Mouse (Mus musculus) megakaryocyte, embryonic 14.5 days (primary cell): ENCODE measurements around the gene Gpr146.

ENCODE experiments used
- FLI1 ChIP-seq: IDR thresholded peaks from 2 replicates; pipeline ENCODE4 v1.6.1; 2012; ENCODE audit warnings: low read length, inconsistent platforms, mixed read lengths
- GATA1 ChIP-seq: IDR thresholded peaks from 3 replicates; pipeline ENCODE4 v1.6.1; 2012; ENCODE audit warnings: mixed read lengths, low read length, inconsistent platforms, borderline replicate concordance

DNA sequence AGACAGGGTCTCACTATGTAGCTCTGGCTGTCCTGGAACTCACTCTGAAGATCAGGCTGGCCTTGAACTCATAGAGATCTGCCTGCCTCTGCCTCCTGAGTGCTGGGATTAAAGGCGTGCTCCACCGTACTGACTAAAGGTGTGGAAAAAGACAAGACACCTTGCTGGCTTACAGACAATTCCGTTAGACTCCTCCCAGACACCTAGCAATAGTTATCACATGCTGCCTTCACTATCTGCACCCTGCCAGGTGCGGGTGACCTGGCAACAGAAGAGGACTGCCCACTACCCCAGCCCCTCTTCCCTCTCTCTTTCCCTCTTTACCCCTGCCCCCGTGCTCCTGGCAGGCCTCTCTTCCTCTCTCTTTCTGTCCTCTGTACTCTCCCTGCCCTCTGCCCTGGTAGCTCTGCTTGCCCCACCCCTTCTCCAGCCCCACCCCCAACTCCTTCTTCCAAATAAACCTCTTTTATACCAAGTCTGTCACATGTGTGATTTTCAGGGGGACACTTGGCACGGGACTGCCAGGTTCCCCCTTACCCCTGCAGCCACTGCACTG lies 3.5 kb upstream of the Gpr146 start:
- no peak for TF ChIP-seq FLI1
- no peak for TF ChIP-seq GATA1
